Mouse (Mus musculus) ES-E14 (cell line): ENCODE results near the gene Kank4.

Source experiments
- CHD2 ChIP-seq: IDR thresholded peaks from 2 replicates; pipeline ENCODE4 v1.6.1; 2014; ENCODE audit warnings: mild to moderate bottlenecking, low read depth, low read length, inconsistent platforms
- HCFC1 ChIP-seq: IDR thresholded peaks from 2 replicates; pipeline ENCODE4 v1.6.1; 2012; ENCODE audit warnings: low read length, inconsistent platforms, borderline replicate concordance; ENCODE audit not compliant: insufficient read depth
- MAFK ChIP-seq: IDR thresholded peaks from 2 replicates; pipeline ENCODE4 v1.6.1; 2014; ENCODE audit warnings: mild to moderate bottlenecking, low read depth, low read length, inconsistent platforms; ENCODE audit not compliant: insufficient read depth
- ZC3H11A ChIP-seq: IDR thresholded peaks from 2 replicates; pipeline ENCODE4 v1.6.1; 2012; ENCODE audit warnings: low read depth, mild to moderate bottlenecking, inconsistent platforms, low read length, borderline replicate concordance
- ZNF384 ChIP-seq: IDR thresholded peaks from 2 replicates; pipeline ENCODE4 v1.6.1; 2012; ENCODE audit warnings: low read depth, low read length, inconsistent platforms

DNA sequence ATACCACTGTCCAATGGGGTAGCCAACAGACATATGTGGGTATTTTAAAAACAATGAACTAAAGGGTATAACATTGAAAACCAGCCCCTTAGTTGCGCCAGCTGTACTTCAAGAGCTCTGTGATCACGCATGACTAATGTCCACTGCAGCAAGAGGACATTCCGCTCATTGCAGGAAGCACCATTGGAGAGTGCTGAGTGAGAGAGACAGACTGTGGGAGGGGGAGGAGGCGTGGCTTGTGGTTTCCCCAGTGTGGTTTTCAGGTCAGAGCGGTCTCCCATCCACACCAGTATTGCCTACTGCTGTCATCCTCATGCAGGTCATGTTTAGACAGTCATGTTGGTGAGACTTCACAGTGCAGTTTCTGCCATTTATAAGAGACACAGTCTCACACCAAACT, 19.2 kb upstream of the Kank4 start:
- TF ChIP-seq ZC3H11A = no peak
- no peak for TF ChIP-seq ZNF384
- TF ChIP-seq CHD2 = no peak
- no peak for TF ChIP-seq HCFC1
- TF ChIP-seq MAFK = no peak
